Mouse (Mus musculus): Measurements from ENCODE around the gene Ldhd.

Gene Ldhd

DNA sequence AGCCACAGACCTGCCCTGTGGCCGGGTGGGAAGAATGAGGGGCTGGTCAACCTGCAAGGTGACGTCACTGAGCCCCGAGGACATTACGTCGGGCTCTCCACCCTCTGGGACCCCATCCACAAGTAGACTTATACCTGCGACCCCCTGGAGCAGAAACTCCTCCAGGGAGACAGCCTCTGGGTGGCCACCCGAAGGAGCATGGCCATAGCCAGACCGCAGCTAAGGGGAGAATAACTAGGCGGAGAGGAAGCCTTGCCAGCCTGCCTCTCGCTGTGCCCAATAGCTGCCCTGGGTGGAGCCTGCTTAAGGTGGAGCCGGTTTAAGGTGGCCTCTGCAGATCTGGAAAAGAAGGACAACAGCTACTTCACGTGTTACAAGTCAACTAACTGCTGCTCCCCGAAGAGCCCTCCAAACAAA lies at the start of gene Ldhd:
Gene Ldhd (minus strand): TSS at position 270 of the 417 bp plus-strand sequence.
- TF ChIP-seq GATA4 (IDR thresholded peaks at IDR 0.05; ENCODE audit: insufficient replicate concordance, low read length), result no peak

DNA sequence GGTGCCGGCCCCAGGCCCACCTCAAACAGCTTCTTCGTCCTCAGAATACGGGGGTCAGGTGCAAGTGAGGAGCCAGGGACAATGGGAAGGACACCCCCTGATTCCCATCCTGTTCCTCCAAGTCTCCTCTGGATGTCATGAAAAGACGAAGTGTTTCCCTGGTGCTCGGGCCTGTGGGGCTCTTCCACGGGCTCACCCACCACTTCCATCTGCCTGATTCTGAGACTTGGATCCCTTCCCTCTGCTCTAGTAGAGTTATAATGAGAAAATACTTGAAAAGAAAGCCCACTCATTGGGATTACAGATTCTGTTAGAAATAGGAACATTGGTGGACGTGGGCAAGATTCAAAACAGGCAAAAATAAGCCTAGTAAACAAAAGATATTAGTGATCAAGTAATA lies 48.7 kb upstream of the Ldhd start:
- no peak for TF ChIP-seq GATA4 (IDR thresholded peaks at IDR 0.05; ENCODE audit: insufficient replicate concordance, low read length)

DNA sequence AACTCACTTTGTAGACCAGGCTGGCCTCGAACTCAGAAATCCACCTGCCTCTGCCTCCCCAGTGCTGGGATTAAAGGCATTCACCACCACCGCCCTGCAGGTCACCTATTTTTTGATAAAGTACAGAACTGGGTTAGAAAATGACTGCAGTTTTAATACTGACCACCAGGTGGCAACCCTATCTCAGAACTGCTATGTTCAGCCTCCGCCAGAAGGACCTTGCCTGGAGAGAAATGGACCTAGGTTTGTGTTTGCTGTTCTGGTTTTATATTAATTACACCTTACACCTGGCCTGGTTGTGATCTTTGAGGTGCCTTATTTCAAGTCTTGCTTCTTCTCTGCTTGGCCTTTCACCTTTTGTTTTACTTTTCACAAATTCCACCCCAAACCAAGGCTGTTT lies 47.9 kb upstream of the Ldhd start:
- no peak for TF ChIP-seq GATA4 (IDR thresholded peaks at IDR 0.05; ENCODE audit: insufficient replicate concordance, low read length)

DNA sequence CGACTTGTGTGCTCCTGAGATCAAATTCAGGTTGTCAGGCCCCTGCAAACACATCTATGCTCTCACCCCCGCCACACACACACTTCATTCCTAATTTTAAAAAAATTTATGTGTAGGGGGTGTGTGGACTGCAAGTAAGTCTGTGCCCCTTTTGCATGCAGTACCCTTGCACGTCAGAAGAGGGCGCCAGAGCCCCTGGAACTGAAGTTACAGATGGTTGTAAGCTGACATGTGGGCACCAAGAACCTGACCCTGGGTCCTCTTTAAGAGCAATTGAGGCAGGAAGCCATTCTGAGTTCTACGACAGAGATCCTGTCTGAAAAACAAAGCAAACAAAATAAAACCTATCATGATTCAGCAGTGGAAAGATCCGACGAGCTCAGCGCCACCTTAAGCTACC lies 46.1 kb upstream of the Ldhd start:
- no peak for TF ChIP-seq GATA4 (IDR thresholded peaks at IDR 0.05; ENCODE audit: insufficient replicate concordance, low read length)

DNA sequence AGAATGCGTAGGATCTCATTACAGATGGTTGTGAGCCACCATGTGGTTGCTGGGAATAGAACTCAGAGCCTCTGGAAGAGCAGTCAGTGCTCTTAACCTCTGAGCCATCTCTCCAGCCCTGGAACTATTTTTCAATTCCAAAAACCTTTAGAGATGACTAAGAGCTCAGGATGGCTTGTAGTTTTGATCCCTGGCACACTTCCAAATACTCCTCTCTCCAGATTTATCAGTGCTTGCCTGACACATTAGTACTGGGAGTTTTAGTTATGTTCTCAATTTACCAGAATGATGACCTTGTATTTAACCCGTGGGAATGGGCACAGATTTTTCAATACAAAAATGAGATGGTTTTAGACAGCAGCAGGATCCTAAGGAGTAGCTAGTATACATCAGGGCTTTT lies 36.6 kb upstream of the Ldhd start:
- TF ChIP-seq GATA4 (IDR thresholded peaks at IDR 0.05; ENCODE audit: insufficient replicate concordance, low read length), result no peak

DNA sequence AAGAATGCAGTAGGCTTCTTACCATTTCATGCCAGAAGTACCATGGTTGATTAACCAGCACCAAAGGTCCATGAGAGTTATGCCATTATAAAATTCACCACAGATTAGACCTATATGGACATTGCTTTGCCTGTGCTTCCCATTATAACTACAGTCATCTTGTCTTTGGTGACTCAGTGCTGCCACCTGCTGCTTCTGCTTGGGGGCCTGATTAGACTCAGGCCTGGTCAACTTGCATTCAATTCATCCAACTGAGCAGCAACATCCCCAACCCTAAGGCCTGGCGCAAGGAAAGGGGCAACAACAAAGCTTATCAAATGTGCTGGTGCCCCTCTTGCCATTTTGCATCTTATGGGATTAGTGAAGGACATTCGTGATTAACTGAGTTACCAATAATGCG lies 32.3 kb upstream of the Ldhd start:
- TF ChIP-seq GATA4 (IDR thresholded peaks at IDR 0.05; ENCODE audit: insufficient replicate concordance, low read length), result no peak

DNA sequence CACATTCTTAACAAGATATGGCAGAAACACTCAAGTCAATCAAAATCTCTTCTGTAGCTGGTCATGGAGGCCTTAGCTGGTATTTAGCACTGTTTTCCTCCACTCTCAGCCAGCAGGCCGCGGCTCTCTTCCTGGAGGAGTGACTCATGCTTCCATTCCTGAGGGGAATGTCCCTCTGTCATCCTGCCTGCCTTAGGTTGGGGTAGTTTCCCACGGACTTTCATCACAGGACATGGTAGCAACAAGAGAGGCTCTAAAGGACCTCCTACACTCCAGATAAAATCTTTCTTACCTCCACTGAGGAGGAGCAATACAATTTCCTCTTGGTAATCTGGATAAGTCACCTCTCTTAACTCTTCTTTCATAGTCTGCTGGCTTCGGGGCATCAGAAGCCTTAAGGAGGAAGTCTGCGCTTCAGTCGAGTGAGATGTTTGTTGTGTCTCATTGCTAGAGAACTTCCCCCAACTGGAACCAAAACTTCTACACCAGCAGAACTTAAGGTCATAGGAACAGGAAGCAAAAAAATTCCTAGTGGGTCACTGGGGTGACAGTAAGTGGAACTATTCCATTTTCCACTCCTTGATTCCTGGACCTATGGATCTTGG lies 28.7 kb upstream of the Ldhd start:
- peak; percentile 18; the same call in 1 of the 2 replicates for TF ChIP-seq GATA4 (IDR thresholded peaks at IDR 0.05; ENCODE audit: insufficient replicate concordance, low read length)

DNA sequence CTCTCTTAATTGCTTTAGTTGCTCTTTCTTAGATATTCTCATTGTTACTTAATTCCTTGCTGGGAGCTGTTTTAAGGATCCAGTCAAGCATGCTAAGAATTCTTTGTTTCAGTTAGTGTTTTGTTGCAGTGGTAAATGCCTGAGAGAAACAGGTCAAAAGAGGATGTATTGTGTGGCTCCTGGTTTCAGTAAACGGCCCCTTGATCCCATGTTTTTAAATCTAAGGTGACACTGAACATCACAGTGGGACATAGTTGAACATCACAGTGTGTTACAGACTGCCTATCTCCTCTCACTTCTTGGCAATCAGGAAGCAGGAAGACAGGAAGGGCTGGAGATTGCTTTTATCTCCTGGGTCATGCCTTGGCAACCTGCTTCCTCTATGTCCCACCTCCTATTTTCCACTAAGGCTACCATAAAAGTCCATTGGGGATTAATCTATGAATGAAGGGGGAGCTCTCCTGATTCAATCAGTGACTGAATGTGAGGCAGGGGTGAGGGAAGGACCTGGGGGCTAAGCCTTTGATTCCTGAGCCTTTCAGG lies 27.2 kb upstream of the Ldhd start:
- peak; percentile 97 for TF ChIP-seq GATA4 (IDR thresholded peaks at IDR 0.05; ENCODE audit: insufficient replicate concordance, low read length)

DNA sequence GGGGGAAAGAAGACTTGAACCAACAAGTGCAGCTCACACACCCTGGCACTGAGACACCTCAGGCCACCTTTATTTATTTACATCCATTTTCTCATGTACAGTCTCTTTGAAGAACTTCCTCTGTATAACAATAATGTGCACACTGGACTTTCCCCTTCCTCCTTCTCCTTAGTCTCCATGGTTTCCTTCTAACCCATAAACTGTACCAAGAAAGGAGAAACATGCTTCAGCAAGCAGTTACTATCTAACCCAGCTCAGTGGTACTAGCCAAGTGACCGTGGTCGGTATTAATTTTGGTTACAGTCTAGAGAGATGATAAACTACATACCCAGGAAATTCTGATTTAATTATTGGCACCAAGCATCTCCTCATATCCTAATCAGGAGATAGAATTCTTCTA lies 23.4 kb upstream of the Ldhd start:
- no peak for TF ChIP-seq GATA4 (IDR thresholded peaks at IDR 0.05; ENCODE audit: insufficient replicate concordance, low read length)

DNA sequence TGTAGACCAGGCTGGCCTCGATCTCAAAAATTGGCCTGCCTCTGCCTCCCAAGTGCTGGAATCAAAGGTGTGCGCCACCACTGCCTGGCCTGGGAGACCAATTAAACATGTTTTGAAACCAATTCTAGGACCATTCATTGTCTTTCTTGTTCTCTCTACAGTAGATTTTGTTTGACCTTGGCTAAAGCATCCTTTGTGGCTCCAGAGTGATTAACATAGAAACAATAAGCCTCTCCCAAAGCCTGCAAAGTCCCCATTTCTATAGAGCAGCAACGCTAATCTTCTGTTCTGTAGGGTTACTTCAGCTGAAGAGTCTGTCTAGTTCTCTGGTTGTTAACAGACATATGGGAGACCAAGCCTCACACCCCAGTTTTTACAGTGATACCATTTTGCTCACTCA lies 20.5 kb upstream of the Ldhd start:
- TF ChIP-seq GATA4 (IDR thresholded peaks at IDR 0.05; ENCODE audit: insufficient replicate concordance, low read length), result no peak

DNA sequence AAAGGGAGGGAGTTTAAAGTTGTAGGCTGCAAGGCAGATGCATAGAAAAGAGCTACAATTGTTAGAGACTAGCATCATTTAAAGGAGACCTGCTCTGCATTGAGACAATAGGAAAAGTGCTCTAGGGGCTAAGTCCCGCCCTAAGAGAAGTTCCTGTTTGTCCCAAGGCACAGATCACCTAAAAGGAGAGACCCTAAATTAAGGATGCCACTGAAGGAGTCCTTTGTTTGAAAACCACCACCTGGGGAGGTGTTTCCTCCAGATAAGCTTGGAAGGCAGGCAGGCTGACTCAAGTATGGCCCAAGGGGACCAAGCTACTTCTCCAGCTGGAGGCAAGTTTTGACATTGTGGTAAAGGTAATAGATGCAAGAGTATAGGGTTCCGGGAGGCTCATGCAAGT lies 18.7 kb upstream of the Ldhd start:
- no peak for TF ChIP-seq GATA4 (IDR thresholded peaks at IDR 0.05; ENCODE audit: insufficient replicate concordance, low read length)

DNA sequence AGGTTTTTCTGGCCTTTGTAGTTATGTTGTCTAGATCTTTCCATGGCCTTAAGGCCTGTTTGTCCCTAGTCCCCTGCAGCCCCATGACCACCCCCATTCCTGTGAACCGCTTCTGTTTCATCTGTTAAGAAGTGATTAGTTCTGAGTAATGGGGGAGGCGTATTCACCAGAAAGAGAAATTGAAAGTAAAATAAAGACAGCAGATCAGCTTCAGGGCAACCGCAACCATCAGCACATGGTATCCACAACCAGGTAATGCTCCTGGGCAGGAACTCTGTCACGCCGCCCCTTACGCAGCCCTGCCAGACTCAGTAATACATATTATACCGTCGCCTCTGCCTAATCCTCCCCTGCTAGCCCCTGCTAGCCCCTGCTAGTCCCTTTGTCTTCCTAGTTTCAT lies 15.5 kb upstream of the Ldhd start:
- TF ChIP-seq GATA4 (IDR thresholded peaks at IDR 0.05; ENCODE audit: insufficient replicate concordance, low read length), result no peak

DNA sequence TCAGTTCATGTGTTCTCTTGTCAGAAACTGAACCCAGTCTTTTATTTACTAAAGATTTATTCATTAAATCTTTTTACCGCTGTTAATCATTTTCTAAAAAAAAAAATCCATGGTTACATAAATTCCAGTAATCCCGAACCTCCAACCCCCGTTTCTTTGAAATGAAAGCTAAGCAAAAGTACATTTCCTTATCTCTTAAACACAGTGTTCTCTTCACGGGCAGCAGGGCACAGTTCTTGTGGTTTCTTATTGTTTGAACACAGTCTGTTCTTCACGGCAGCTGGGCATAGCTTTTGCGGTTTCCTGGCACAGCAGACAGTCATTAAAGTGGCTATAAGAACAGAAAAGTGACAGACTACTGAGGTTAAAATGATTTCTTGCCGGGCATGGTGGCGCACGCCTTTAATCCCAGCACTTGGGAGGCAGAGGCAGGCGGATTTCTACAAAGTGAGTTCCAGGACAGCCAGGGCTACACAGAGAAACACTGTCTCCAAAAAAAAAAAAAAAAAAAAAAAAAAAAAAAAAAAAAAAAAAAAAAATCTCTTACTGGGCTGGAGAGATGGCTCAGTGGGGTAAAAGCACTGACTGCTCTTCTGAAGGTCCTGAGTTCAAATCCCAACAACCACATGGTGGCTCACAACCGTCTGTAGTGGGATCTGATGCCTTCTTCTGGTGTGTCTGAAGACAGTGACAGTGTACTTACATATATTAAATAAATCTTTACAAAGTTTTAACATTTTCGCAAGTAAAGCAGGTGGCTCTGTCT lies 14.3 kb upstream of the Ldhd start:
- TF ChIP-seq GATA4 (IDR thresholded peaks at IDR 0.05; ENCODE audit: insufficient replicate concordance, low read length), result peak; percentile 82; the same call in 1 of the 2 replicates

DNA sequence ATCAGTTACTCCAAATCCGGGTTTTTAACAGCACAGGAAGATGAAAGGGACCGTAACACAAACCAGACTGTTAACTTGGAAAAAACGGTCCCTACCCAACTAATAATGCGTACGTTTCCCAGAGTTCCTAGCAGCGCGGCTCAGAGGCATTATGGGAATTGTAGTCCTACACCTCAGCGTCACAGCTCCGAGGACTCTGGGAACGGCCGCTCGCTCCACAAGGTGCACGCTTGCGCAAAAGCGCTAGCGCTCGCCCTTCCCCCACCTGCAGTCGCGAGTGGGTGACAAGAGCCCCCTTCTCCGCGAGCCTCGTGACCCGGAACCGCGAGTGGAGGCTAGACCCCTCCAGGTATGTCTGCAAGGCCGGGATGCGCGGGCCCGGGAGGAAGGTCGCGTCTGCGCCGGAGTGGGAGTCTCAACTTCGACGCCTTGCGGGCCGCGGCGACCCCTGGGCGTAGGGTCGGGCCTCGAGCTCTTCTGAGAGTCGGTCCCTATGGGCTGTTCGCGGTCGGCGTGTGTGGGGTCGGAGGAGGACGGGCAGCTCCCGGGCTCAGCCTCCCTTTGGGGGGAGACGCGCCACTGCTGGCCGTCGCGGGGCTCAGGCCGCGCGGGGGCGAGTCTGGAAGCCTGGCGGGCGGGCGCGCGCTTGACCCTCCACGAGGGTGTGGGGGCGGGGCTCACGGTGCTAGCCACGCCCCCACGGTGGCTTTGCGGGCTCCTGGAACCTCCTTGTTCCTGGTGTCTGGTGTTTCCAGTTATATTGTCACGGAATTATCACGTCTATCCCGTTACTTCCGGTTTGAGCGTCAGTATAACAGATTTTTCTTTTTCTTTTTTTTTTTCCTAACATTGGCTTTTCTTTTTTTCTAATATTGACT lies 13.3 kb upstream of the Ldhd start, which contains the start of gene Zfp1:
Gene Zfp1 (plus strand): TSS at position 138 of the 878 bp plus-strand sequence.
- no peak for TF ChIP-seq GATA4 (IDR thresholded peaks at IDR 0.05; ENCODE audit: insufficient replicate concordance, low read length)

DNA sequence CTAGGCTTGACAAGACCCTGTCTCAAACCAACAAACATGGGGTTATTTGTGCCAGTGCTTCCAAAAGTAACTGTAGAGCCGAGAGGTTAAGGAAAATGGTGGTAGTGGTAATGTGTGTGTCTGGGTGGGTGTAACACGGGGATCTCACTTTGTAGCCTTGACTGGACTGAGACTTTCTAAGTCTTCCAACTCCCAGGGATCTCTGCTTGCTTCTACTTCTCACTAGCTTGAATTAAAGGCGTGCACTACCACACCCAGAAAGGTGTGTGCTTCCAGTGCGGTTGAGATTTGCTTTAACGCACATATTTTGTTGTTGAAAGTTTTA lies 12.7 kb upstream of the Ldhd start:
- no peak for TF ChIP-seq GATA4 (IDR thresholded peaks at IDR 0.05; ENCODE audit: insufficient replicate concordance, low read length)

DNA sequence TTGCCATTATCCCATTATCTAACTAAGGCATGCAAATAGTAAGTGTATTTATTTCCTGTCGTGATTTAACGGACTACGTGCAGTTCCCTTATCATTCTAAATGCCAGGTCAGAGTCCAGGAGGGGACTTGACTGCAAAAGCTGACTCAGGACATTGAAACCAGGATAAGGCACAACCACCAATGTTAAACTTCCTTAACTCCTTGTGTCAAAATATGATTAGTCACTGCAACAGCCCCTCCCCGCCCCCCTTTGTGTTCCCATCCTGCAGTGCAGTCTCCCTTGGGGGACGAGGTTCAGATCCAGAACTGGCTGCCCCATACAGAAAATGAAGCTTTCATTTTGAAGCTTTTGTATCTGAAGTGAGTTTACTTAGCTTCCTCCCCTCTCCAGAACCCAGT lies 12.3 kb upstream of the Ldhd start:
- TF ChIP-seq GATA4 (IDR thresholded peaks at IDR 0.05; ENCODE audit: insufficient replicate concordance, low read length), result peak; percentile 89

Data from liver, adult (tissue).